Mouse (Mus musculus) midbrain, embryonic 13.5 days (tissue): ENCODE results near the gene Sox11. TPM values are rescaled to one million over a fixed set of nuclear protein-coding genes. Genes with fewer than 3 reads are reported as not detected.

Experiments
- ATAC-seq: fragments of 200-750 bp; cut with Nextera tagmentation; 2 replicates; pipeline ENCODE4 v1.8.0; 2017; ENCODE audit warnings: mild to moderate bottlenecking, moderate TSS enrichment, moderate library complexity
- H3K27ac ChIP-seq: fragments of 300-500 bp; sonication (generic); 2 replicates; pipeline ENCODE4 v1.5.1; 2015; ENCODE audit warnings: inconsistent platforms, mild to moderate bottlenecking, moderate library complexity
- H3K27me3 ChIP-seq: fragments of 300-500 bp; sonication (generic); 2 replicates; pipeline ENCODE4 v1.6.1; 2015; ENCODE audit warnings: mild to moderate bottlenecking, inconsistent platforms
- H3K36me3 ChIP-seq: fragments of 300-500 bp; sonication (generic); 2 replicates; pipeline ENCODE4 v1.6.1; 2015; ENCODE audit warnings: mild to moderate bottlenecking, inconsistent platforms
- H3K4me1 ChIP-seq: fragments of 300-500 bp; sonication (generic); replicated peaks from 2 replicates; pipeline ENCODE4 v1.6.1; 2015; ENCODE audit warnings: inconsistent platforms
- H3K4me2 ChIP-seq: fragments of 300-500 bp; sonication (generic); replicated peaks from 2 replicates; pipeline ENCODE4 v1.6.1; 2015; ENCODE audit warnings: moderate library complexity, mild to moderate bottlenecking, inconsistent platforms
- H3K4me3 ChIP-seq: fragments of 300-500 bp; sonication (generic); replicated peaks from 2 replicates; pipeline ENCODE4 v1.5.1; 2015; ENCODE audit warnings: mild to moderate bottlenecking, inconsistent platforms
- H3K9ac ChIP-seq: fragments of 300-500 bp; sonication (generic); replicated peaks from 2 replicates; pipeline ENCODE4 v1.6.1; 2015; ENCODE audit warnings: mild to moderate bottlenecking, inconsistent platforms
- H3K9me3 ChIP-seq: fragments of 300-500 bp; sonication (generic); 2 replicates; pipeline ENCODE4 v1.6.1; 2016; ENCODE audit warnings: mild to moderate bottlenecking, inconsistent platforms
- WGBS: fragments of 180-500 bp; shearing (Covaris S2); methylation state at CpG from one replicate; pipeline ENCODE4 v1.1.7; 2015; 5-methylcytosine and 5-hydroxymethylcytosine counted together
- polyA plus RNA-seq: library from polyadenylated mRNA; unstranded; fragments of >200 nt; fragmentation: Nextera tagmentation; extraction: Ambion mirVana; gene quantifications from 2 replicates; pipeline ENCODE4 v1.2.1, GENCODE M21; 2015

Sox11 gene
- polyA plus RNA-seq, result 748 and 776 TPM in 2 replicates

- Histone ChIP-seq H3K27me3 (no peaks in the 10 kb centered on the region), H3K4me3 (peak within 1 kb of the TSS; percentile 100), H3K36me3 (peaks cover 10% of the 10 kb centered on the region; the same call in 1 of the 2 replicates), H3K27ac (peak within 1 kb of the TSS; percentile 100), H3K4me2 (peak within 1 kb of the TSS; percentile 71), H3K9me3 (no peaks in the 10 kb centered on the region), H3K4me1 (peaks cover 25% of the 10 kb centered on the region), H3K9ac (peak within 1 kb of the TSS; percentile 100)
- peak; percentile 44 for ATAC-seq
- WGBS, result under 1% methylated on average over 71 of the region's 95 CpGs
These were observed at the start of gene Sox11 for GRCm38 (mm10) chr12:27341871-27342690. Sox11 (minus strand) TSS chr12:27342574.

- Histone ChIP-seq H3K27me3 (no peaks in the 10 kb centered on the region), H3K4me2 (no peak overlapping the region)
These were observed 49.4 kb upstream of the Sox11 start for GRCm38 (mm10) chr12:27391652-27392305.

GRCm38 (mm10) chr12:27390439-27390838 lies 48.1 kb upstream of the Sox11 start:
- Histone ChIP-seq H3K4me2 (no peak overlapping the region), H3K4me1 (0 out of 2 replicates have a peak, but pooled peaks cover 6% of the 10 kb centered on the region), H3K9me3 (no peaks in the 10 kb centered on the region), H3K9ac (no peak overlapping the region), H3K4me3 (no peak overlapping the region), H3K27me3 (no peaks in the 10 kb centered on the region), H3K27ac (no peak overlapping the region), H3K36me3 (no peaks in the 10 kb centered on the region)
- 61% methylated on average over 3 of the region's 3 CpGs for WGBS
- ATAC-seq, result no peak

More at GRCm38 (mm10) chr12:27391652-27392305, 49.4 kb upstream of the Sox11 start:
- H3K27ac ChIP-seq, result no peak overlapping the region
- no peaks in the 10 kb centered on the region for H3K9me3 ChIP-seq
- no peak overlapping the region for H3K4me3 ChIP-seq
- no peak overlapping the region for H3K9ac ChIP-seq
- no peaks in the 10 kb centered on the region for H3K36me3 ChIP-seq
- no peak for ATAC-seq
- WGBS, result 48% methylated on average over 7 of the region's 7 CpGs
- H3K4me1 ChIP-seq, result no peaks in the 10 kb centered on the region

- Histone ChIP-seq H3K4me3 (no peak overlapping the region), H3K4me1 (0 out of 2 replicates have a peak, but pooled peaks cover 6% of the 10 kb centered on the region), H3K27ac (no peak overlapping the region), H3K4me2 (no peak overlapping the region), H3K27me3 (no peaks in the 10 kb centered on the region), H3K9ac (no peak overlapping the region), H3K9me3 (no peaks in the 10 kb centered on the region), H3K36me3 (no peaks in the 10 kb centered on the region)
- no peak for ATAC-seq
These were observed 47.1 kb upstream of the Sox11 start for GRCm38 (mm10) chr12:27389429-27389828.

GRCm38 (mm10) chr12:27372505-27372904 lies 30.1 kb upstream of the Sox11 start:
- Histone ChIP-seq H3K4me3 (no peak overlapping the region), H3K4me1 (no peaks in the 10 kb centered on the region), H3K9me3 (no peaks in the 10 kb centered on the region), H3K9ac (no peak overlapping the region), H3K27me3 (no peaks in the 10 kb centered on the region), H3K36me3 (no peaks in the 10 kb centered on the region), H3K4me2 (no peak overlapping the region), H3K27ac (no peak overlapping the region)
- WGBS, result 85% methylated on average over 3 of the region's 3 CpGs
- ATAC-seq, result no peak

- H3K4me1 ChIP-seq, result no peaks in the 10 kb centered on the region
- no peak overlapping the region for H3K4me2 ChIP-seq
- H3K9me3 ChIP-seq, result no peaks in the 10 kb centered on the region
- no peaks in the 10 kb centered on the region for H3K36me3 ChIP-seq
- no peak overlapping the region for H3K4me3 ChIP-seq
- no peak overlapping the region for H3K27ac ChIP-seq
- WGBS, result 73% methylated on average over 2 of the region's 2 CpGs
- H3K27me3 ChIP-seq, result no peaks in the 10 kb centered on the region
- H3K9ac ChIP-seq, result no peak overlapping the region
- no peak for ATAC-seq
These were observed 28.4 kb upstream of the Sox11 start for GRCm38 (mm10) chr12:27370756-27371155.

- Histone ChIP-seq H3K4me3 (no peak overlapping the region), H3K4me2 (no peak overlapping the region), H3K9me3 (no peaks in the 10 kb centered on the region), H3K9ac (no peak overlapping the region), H3K27ac (no peak overlapping the region), H3K36me3 (no peaks in the 10 kb centered on the region), H3K27me3 (no peaks in the 10 kb centered on the region), H3K4me1 (peaks cover 8% of the 10 kb centered on the region)
- no peak for ATAC-seq
- WGBS, result 83% methylated on average over 2 of the region's 2 CpGs
These were observed 25.1 kb upstream of the Sox11 start for GRCm38 (mm10) chr12:27367476-27367875.

- Histone ChIP-seq H3K4me2 (peak overlapping the region; percentile 25), H3K27ac (peak overlapping the region; percentile 1; the same call in 1 of the 2 replicates), H3K4me1 (peaks cover 8% of the 10 kb centered on the region), H3K27me3 (no peaks in the 10 kb centered on the region), H3K9ac (no peak overlapping the region), H3K9me3 (no peaks in the 10 kb centered on the region), H3K36me3 (no peaks in the 10 kb centered on the region), H3K4me3 (no peak overlapping the region)
- 54% methylated on average over 16 of the region's 16 CpGs for WGBS
- ATAC-seq, result peak; percentile 77; the same call in 1 of the 2 replicates
These were observed 21.7 kb upstream of the Sox11 start for GRCm38 (mm10) chr12:27363840-27364640.

- WGBS, result 19% methylated on average over 12 of the region's 12 CpGs
- Histone ChIP-seq H3K4me2 (peak overlapping the region; percentile 30), H3K9me3 (no peaks in the 10 kb centered on the region), H3K9ac (peak overlapping the region; percentile 23; the same call in 1 of the 2 replicates), H3K36me3 (no peaks in the 10 kb centered on the region), H3K4me1 (peaks cover 13% of the 10 kb centered on the region), H3K27me3 (no peaks in the 10 kb centered on the region), H3K27ac (peak overlapping the region; percentile 84), H3K4me3 (no peak overlapping the region)
- peak; percentile 87 for ATAC-seq
These were observed 14.8 kb upstream of the Sox11 start for GRCm38 (mm10) chr12:27357076-27357637.

GRCm38 (mm10) chr12:27356571-27356970 lies 14.2 kb upstream of the Sox11 start:
- no peaks in the 10 kb centered on the region for H3K9me3 ChIP-seq
- H3K9ac ChIP-seq, result no peak overlapping the region
- no peaks in the 10 kb centered on the region for H3K36me3 ChIP-seq
- H3K27ac ChIP-seq, result peak overlapping the region; percentile 84
- 82% methylated on average over 5 of the region's 5 CpGs for WGBS
- H3K4me1 ChIP-seq, result peaks cover 13% of the 10 kb centered on the region
- H3K4me2 ChIP-seq, result no peak overlapping the region
- H3K27me3 ChIP-seq, result no peaks in the 10 kb centered on the region
- no peak overlapping the region for H3K4me3 ChIP-seq
- ATAC-seq, result no peak

GRCm38 (mm10) chr12:27343606-27344410 lies 1.4 kb upstream of the Sox11 start:
- Histone ChIP-seq H3K9ac (peak overlapping the region; percentile 100), H3K9me3 (no peaks in the 10 kb centered on the region), H3K4me2 (peak overlapping the region; percentile 71), H3K36me3 (peaks cover 7% of the 10 kb centered on the region; the same call in 1 of the 2 replicates), H3K4me1 (peaks cover 28% of the 10 kb centered on the region), H3K27me3 (no peaks in the 10 kb centered on the region), H3K4me3 (peak overlapping the region; percentile 100), H3K27ac (peak overlapping the region; percentile 100)
- WGBS, result under 1% methylated on average over 17 of the region's 17 CpGs
- ATAC-seq, result peak; percentile 2; the same call in 1 of the 2 replicates
